Mouse (Mus musculus) lung, postnatal 4 days (tissue): ENCODE data around the gene 4930412O13Rik.

Experiments used
- DNase-seq, 2 experiments: peaks; one replicate each; pipeline ENCODE4 v3.0.0; 2021

The 4930412O13Rik gene

DNA sequence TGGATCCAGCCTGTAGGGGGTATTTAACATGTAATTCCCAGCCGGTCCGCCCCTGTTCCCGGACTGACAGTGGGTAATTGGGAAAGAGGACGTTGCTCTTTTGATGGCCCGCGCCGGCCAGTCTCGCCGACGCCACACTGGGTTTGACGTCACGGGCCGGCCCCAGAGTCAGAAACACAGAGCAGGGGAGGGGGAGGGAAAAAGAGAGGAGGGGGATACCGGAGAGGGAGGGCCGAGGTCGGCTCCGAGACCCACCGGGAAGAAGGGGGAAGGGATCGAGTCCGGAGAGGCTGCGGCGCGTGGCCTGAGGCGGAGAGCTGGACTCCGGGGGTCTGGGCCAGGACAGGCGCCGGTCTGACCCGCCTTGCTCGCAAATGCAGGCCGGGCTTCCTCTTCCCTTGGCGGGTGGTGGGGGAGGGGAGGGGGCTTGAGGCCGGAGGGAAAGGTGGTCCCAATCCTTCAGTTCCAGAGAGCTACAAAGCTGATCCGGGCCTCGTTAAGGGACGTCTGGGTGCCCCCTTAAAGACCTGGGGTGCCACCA, at the start of gene 4930412O13Rik:
TSS of gene 4930412O13Rik (plus strand) at position 202 of the 541 bp plus-strand sequence.
- DNase-seq, result peak; percentile 25 to 39

- DNase-seq, result no peak
Observed at GRCm38 (mm10) chr2:9833712-9834111, 47.3 kb upstream of the 4930412O13Rik start.

DNA sequence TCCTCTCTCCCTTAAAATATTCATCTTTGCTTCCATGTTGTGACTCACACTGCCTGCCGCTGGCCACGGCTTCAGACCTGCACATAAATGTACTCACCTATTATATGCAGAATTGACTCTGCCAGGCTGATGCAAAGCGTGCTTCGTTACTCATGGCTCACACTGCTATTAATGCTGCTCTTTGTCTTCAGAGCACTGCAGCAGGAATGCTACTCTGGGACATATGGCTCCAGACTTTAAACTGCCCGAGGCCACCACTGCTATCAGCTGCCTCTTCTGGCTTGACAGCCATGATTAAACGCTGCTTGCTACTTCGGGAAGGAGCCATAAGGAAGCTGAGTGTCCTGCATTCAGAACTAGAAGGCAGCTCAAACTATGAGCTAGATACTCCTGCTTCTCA, 45.9 kb upstream of the 4930412O13Rik start:
- DNase-seq, result no peak

- peak in 1 of 2 experiments; percentile 35 for DNase-seq
Observed at GRCm38 (mm10) chr2:9852851-9853576, 28.0 kb upstream of the 4930412O13Rik start.

DNA sequence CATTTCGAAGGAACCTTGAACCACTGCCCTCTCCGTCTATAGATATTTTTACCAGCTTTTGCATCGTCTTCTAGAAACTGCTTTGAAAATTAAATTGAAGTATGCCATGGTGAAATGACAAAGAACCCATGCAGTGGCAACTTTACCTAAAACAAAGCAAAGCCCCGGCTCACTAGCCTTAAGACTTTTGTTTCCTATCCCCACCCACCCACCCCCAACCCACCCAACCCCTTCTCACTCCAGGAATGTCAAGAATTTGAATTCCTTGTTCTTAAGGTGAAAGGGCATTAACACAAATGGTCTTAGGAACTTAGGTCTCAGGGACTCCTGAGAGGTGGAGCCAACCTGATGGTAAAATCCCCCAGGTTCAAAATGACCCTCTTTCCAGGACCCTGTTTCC, 25.2 kb upstream of the 4930412O13Rik start:
- DNase-seq, result no peak

DNA sequence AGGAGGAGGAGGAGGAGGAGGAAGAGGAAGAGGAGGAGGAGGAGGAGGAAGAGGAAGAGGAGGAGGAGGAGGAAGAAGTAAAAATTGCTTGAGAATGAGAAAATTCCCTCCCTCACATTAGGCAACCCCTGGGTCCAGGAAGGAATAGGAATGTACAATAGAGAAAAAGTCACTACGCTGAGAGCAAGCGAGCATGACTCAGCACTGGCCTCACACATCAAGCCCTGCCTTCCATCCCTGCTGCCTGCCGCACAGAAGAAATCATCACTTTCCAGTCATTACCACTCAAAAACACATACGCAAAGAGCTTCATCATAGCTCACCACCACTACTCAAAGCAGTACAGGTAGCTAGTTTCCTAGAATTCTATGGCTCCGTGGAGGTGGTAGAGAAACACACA, 20.4 kb upstream of the 4930412O13Rik start:
- no peak for DNase-seq

DNA sequence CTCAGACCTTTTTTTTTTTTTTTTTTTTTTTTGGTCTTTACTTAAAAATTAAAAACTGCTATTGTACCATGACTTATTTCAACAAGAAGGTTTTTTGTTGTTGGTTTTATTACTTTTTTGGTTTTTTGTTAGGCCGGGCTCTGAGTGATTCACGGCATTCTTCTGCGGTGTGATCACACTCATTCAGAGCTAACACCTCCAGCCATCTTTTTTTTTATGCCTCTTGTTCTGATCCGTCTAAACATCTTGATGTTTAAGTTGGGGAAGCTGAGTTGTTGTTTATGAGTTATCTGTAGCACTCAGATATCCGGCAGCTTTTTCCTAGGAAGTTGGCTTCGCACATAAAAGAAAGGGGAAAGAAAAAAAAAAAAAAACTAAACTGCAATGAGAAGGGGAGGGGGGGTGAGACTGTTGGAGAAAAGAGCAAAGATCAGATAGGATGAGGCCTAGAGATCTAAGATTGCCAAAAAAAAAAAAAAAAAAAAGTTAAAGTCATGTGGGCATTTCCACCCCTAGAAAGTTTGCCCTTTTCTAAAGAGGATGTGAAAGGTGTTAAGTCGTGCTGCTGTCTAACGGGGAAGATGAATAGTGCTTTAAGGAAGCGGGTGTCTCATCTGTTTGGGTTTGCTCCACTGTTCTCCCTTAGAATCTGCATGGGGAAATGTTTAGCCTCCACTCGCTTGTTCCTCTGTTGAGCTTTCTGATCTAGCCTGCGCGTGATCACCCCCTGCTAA, 13.8 kb upstream of the 4930412O13Rik start:
- DNase-seq, result no peak

DNA sequence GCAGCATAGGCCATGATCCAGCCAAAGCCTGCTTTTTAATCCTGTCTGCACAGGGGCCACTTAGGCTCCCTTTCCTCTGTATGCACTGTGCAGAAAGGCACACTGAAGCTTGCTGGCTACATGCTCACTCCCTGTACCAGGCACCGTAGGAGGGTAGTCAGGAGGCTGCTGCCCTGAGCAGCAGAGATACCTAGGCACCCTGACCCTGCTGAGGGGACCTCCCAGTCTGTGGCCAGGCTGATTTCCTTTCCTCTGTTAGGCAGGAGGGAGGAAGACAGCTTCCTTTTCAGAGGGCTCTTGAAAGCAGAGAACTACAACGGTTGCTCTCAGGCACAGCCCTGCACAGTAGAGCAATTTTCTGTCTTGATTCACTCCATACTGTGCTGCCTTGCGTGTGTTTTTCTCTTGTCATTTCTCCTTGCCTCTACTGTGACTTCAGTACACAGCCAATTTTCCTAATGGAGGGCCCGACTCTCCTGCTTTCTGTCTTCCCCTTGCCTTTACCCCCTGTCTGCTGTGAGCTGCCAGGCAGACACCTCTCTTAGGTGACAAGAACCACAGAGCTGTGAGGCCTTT, 9.8 kb upstream of the 4930412O13Rik start:
- DNase-seq, result no peak

GRCm38 (mm10) chr2:9871798-9872197, 9.3 kb upstream of the 4930412O13Rik start:
- no peak for DNase-seq

DNA sequence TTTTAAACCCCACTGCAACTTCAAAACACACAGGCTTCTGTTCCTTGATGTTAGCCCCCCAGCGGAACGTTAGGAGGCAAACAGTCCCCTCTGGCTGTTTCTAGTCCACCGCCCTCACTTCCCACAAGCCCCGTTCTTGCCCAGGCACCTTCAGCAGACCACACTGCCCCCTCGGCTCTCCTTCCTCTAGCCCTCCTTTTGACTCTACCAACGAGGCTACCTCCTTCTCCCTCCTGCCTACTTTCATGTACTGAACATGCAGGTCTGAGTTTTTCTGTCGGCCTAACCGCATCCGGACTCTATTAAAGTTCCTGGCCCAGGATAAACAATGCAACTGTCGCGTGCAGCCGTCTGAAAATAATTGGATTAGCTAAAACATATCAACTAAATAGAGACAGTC, 8.4 kb upstream of the 4930412O13Rik start:
- DNase-seq, result no peak

- DNase-seq, result no peak
Observed at GRCm38 (mm10) chr2:9873757-9874156, 7.3 kb upstream of the 4930412O13Rik start.

DNA sequence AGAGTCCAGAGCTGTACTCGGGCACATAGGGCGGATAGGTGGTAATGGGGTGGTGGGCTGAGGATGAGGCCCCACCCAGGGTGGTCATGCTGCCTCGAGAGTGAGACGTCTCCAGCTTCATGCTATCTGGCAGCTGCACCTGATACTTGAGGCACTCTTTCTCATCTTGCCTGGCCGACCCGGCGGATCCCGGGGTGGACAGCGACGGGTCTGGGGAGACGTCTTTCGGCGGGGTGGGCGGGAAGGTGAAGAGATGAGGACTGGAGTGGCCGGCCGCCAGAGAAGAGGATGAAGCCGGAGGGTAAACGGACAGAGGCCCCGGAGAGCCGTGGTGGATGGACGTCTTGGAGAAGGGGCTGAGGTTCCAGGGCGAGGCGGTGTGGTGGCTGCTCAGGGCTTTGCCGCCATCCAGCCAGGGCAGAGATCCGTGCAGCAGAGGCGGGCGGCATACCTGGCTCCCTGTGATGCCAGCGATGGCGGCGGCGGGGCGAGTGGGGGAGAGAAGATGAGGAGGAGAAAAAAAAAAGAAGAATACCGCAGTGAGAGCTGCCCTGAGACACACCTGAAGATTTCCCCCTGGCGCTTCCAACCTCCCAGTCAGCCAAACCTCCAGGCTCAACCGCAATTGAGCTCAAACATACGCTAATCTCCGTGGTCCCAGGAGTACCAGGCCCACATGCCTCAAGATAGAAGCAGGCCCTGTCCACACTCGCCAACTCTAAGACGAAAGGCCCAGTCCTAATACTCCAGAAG, 6.4 kb upstream of the 4930412O13Rik start:
- DNase-seq, result no peak

DNA sequence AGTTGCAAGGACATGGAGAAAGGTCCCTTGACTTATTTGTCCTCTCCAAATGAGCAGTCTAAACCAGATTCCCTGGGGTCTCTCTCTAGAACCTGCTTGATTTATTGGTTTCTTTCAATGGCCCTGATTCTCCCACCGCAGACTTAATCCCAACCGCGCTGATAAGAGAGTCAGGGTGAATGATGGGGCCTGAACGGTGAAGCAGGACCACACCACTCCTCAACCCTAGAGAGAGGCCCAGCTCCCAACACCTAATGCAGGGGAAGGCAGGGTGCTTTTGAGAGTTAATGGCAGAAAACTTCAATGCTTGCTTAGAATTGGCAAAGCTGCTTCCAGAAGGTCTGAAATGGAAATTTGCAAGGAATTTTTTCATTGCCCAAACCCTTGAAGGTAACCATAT, 5.8 kb upstream of the 4930412O13Rik start:
- DNase-seq, result no peak

GRCm38 (mm10) chr2:9875676-9876357, 5.2 kb upstream of the 4930412O13Rik start:
- DNase-seq, result no peak

GRCm38 (mm10) chr2:9876621-9877325, 4.3 kb upstream of the 4930412O13Rik start:
- no peak for DNase-seq

GRCm38 (mm10) chr2:9877326-9877690, 3.7 kb upstream of the 4930412O13Rik start:
- peak; percentile 34 to 39 for DNase-seq

DNA sequence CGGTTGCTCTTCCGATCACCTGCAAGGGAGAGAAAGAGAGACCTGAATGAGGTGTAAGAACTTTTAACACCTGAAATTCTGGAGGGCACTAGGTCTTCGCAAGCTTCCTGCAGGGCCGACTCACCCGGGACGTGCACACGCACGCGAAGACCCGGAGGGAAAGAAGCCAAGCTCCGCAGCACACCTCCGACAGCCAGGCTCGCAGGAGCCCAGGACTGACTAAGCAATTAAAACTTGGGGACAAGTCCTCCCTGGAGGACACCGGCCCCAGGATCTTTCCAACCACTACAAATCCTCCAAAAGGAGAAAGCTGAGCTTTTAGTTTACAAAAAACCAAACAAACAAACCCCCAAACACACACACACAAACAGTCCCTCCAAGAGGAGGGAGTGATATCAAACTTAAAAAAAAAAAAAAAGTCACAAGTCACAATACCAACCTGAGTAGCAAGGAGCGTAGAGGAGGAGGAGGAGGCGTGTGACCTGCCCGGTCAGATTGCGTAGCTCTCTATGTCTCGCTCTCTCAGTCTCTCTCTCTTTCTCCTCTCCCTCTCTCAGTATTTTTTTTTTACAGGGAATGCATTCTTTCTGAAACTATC, 3.0 kb upstream of the 4930412O13Rik start:
- no peak for DNase-seq

DNA sequence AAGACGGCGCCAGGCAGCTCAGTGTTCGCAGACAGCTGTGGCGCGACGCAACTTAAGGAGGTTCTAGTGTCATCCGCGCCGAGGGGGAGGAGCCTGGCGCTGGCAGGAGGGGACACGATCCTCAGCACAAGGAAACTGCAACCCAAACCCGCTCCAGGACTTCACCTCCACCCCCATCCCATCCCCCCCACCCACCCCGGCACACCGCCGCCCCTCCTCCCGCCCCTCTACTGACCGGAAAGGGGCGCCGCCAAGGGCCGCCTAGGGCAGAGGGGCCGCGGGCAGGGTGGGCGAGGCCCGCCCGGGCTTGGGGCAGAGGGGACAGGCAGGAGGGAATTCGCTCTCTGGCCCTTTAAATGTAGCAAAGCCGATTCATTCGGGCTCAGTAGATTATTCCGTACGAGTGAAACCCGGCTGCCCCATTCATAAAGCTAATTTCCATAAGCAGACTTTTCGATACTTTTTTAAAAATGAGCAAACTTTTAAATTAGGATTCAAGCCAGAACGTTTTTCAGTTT, 2.4 kb upstream of the 4930412O13Rik start:
- DNase-seq, result peak; percentile 70 to 80

DNA sequence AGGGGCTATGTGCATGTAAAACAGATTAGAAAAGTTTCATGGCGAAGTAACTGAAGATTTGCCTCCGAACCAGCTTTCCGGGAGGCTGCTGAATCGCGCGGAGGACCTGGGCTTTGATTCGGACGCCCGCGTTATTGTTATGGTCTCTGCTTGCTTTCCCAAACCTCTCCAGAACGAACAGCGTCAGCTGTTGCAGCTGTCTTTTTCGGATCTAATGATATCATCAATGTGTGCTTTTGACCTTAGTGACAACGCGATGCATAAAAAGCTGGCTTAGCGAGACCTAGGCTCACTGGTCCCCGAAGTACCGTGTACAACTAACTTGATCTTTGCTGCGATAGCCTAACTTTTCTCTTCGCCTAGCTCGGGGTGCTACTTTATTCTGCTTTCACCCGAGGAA, 2.0 kb upstream of the 4930412O13Rik start:
- DNase-seq, result no peak

- peak; percentile 95 to 96 for DNase-seq
Observed at GRCm38 (mm10) chr2:9879493-9879892, 1.6 kb upstream of the 4930412O13Rik start.

- DNase-seq, result no peak
Observed at GRCm38 (mm10) chr2:9880271-9880670, 781 bp upstream of the 4930412O13Rik start.
